Mouse (Mus musculus): ENCODE results near the gene Naxd.

DNA sequence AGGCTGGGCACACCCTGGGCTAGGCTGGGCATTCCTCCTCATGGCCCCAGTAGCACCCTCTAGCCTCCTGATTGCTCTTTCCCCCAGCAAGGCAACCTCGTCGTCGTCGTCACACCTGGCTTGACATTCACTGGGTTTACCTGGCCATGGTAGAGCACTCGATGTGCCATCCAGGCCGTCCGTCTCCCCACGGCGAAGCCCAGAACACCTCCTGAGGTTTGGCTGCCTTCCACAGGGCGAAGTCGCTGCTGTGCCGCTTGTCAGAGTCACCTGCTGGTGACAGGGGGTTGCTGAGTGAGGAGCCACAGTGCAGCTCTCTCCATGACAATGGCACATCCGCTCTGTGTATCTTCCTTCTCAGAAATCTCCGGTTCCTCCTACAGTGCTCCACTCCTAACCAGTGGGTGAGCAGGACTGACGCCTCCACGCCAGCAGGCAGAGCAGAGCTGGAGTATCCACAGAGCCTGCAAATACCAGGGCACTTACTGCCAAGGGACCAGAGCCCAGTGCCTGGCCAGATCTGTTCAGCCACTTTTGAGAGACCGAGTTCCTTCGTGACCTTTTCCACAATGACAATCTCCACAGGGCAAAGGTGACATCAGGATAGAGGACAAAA is 33.0 kb downstream of the Naxd start:
- no peak for TF ChIP-seq GABPA (IDR thresholded peaks at IDR 0.05; ENCODE audit: low read depth, low read length)
- TF ChIP-seq ZMIZ1 (IDR thresholded peaks at IDR 0.05; ENCODE audit: low read depth, low read length) = no peak
- no peak for TF ChIP-seq TAL1 (IDR thresholded peaks at IDR 0.05; ENCODE audit: low read length)
- no peak for TF ChIP-seq POLR2A (IDR thresholded peaks at IDR 0.05; ENCODE audit: control insufficient read depth in 1 of 2, insufficient read depth in 1 of 2, low read depth in 1 of 2, low read length in 2 of 2, poor library complexity in 1 of 2)
- TF ChIP-seq KAT2A (conservative IDR thresholded peaks at IDR 0.05; ENCODE audit: low read depth, low read length) = no peak
- no peak for TF ChIP-seq USF1 (IDR thresholded peaks at IDR 0.05; ENCODE audit: low read depth, low read length)
- no peak for TF ChIP-seq HCFC1 (IDR thresholded peaks at IDR 0.05; ENCODE audit: low read depth, low read length)
- no peak for TF ChIP-seq MXI1 (IDR thresholded peaks at IDR 0.05; ENCODE audit: low read depth, low read length)

Measured in MEL (cell line).